Mouse (Mus musculus) ES-E14 (cell line): Measurements from ENCODE around the gene Ceacam1. TPM values are rescaled to one million over a fixed set of nuclear protein-coding genes. Genes with fewer than 3 reads are reported as not detected.
"Not testable (repeated sequence)": the region's sequence is repeated elsewhere in the genome, so short reads cannot be mapped to it uniquely, and the experiment has no call there.

Experiments used
- DNase-seq: peaks from one replicate; pipeline ENCODE4 v3.0.0-alpha.2; 2013; ENCODE audit warnings: low read depth, low spot score
- H3K27ac ChIP-seq: 2 replicates; pipeline ENCODE4 v1.5.1; 2012; ENCODE audit warnings: low read depth, mild to moderate bottlenecking, low read length, moderate library complexity, mixed read lengths; ENCODE audit not compliant: poor library complexity, insufficient read depth, severe bottlenecking
- H3K36me3 ChIP-seq: 2 replicates; pipeline ENCODE4 v1.6.1; 2012; ENCODE audit warnings: mild to moderate bottlenecking, low read length, moderate library complexity, mixed read lengths; ENCODE audit not compliant: control insufficient read depth, poor library complexity, insufficient read depth, severe bottlenecking
- H3K4me1 ChIP-seq, 2 experiments: fragments of 150-350 bp in 1 of 2; sonication (generic) in 1 of 2; 2 replicates each; pipeline ENCODE4 v1.6.1; 2012; ENCODE audit warnings: low read length in 2 of 2, mild to moderate bottlenecking in 1 of 2, mixed read lengths in 1 of 2; ENCODE audit not compliant: control insufficient read depth in 2 of 2, insufficient read depth in 2 of 2, poor library complexity in 1 of 2
- H3K4me3 ChIP-seq, 2 experiments: fragments of 150-350 bp in 1 of 2; sonication (generic) in 1 of 2; 2 replicates each; pipeline ENCODE4 v1.5.1; 2012; ENCODE audit warnings: low read length in 2 of 2, low read depth in 1 of 2, mild to moderate bottlenecking in 1 of 2, mixed read lengths in 1 of 2; ENCODE audit not compliant: insufficient read depth in 1 of 2, poor library complexity in 1 of 2, severe bottlenecking in 1 of 2
- H3K9ac ChIP-seq: 2 replicates; pipeline ENCODE4 v1.6.1; 2012; ENCODE audit warnings: low read depth, mild to moderate bottlenecking, low read length, mixed read lengths; ENCODE audit not compliant: poor library complexity, insufficient read depth, severe bottlenecking
- H3K9me3 ChIP-seq: fragments of 150-350 bp; sonication (generic); 2 replicates; pipeline ENCODE4 v1.6.1; 2012; ENCODE audit warnings: low read depth, mild to moderate bottlenecking, low read length; ENCODE audit not compliant: control insufficient read depth, insufficient read depth
- CHD2 ChIP-seq: IDR thresholded peaks from 2 replicates; pipeline ENCODE4 v1.6.1; 2014; ENCODE audit warnings: mild to moderate bottlenecking, low read depth, low read length, inconsistent platforms
- HCFC1 ChIP-seq: IDR thresholded peaks from 2 replicates; pipeline ENCODE4 v1.6.1; 2012; ENCODE audit warnings: low read length, inconsistent platforms, borderline replicate concordance; ENCODE audit not compliant: insufficient read depth
- MAFK ChIP-seq: IDR thresholded peaks from 2 replicates; pipeline ENCODE4 v1.6.1; 2014; ENCODE audit warnings: mild to moderate bottlenecking, low read depth, low read length, inconsistent platforms; ENCODE audit not compliant: insufficient read depth
- ZC3H11A ChIP-seq: IDR thresholded peaks from 2 replicates; pipeline ENCODE4 v1.6.1; 2012; ENCODE audit warnings: low read depth, mild to moderate bottlenecking, inconsistent platforms, low read length, borderline replicate concordance
- ZNF384 ChIP-seq: IDR thresholded peaks from 2 replicates; pipeline ENCODE4 v1.6.1; 2012; ENCODE audit warnings: low read depth, low read length, inconsistent platforms
- in situ Hi-C, 2 experiments: fragments of 600-800 bp; cut with MboI; formaldehyde crosslinking; loops; one replicate each; pipeline ENCODE4 v1.15.1; 2025; ENCODE audit warnings: low sequenced_read_pairs in 2 of 2, inconsistent platforms in 1 of 2; ENCODE audit not compliant: unreplicated experiment in 2 of 2
- total RNA-seq: library from RNA; depleted of rRNA; stranded (reverse); fragments of 300-350 nt; gene quantifications from 2 replicates; pipeline ENCODE4 v1.2.3, GENCODE M21; 2012; rRNA removed

Ceacam1 gene
- 5.6 and 16.0 TPM in 2 replicates for total RNA-seq

- H3K9ac ChIP-seq, H3K9me3 ChIP-seq, H3K27ac ChIP-seq, H3K4me3 ChIP-seq, H3K36me3 ChIP-seq, H3K4me1 ChIP-seq: not testable (repeated sequence)
- in situ Hi-C loops, result loop anchor here in 1 of 2 experiments (25.0 kb wide), 1 partner anchor 110 kb away; no protein-coding TSS in a partner anchor
- peak; percentile 30 for DNase-seq
Measured at GRCm38 (mm10) chr7:25477091-25477751, at the start of gene Ceacam1. Ceacam1 (minus strand) TSS chr7:25477603.

- H3K27ac ChIP-seq, DNase-seq, H3K36me3 ChIP-seq, H3K4me3 ChIP-seq, H3K9ac ChIP-seq, H3K4me1 ChIP-seq, H3K9me3 ChIP-seq, in situ Hi-C loops: not testable (repeated sequence)
Measured at GRCm38 (mm10) chr7:25516070-25516777, 38.8 kb upstream of the Ceacam1 start.

GRCm38 (mm10) chr7:25515667-25516066 lies 38.3 kb upstream of the Ceacam1 start:
- H3K36me3 ChIP-seq, H3K4me1 ChIP-seq, H3K9ac ChIP-seq, in situ Hi-C loops, H3K4me3 ChIP-seq, H3K27ac ChIP-seq, H3K9me3 ChIP-seq, DNase-seq: not testable (repeated sequence)

GRCm38 (mm10) chr7:25509925-25510324 lies 32.5 kb upstream of the Ceacam1 start:
- Histone ChIP-seq H3K36me3 (no peaks in the 10 kb centered on the region), H3K4me1 (no peaks in the 10 kb centered on the region), H3K27ac (no peak overlapping the region), H3K4me3 (no peak overlapping the region), H3K9me3 (no peaks in the 10 kb centered on the region), H3K9ac (no peak overlapping the region)
- DNase-seq, result no peak
- in situ Hi-C loops, result loop anchor here in 1 of 2 experiments (5.0 kb wide), 1 partner anchor 52 kb away; no protein-coding TSS in a partner anchor
- no peak for TF ChIP-seq MAFK
- TF ChIP-seq CHD2, result no peak
- no peak for TF ChIP-seq ZC3H11A
- no peak for TF ChIP-seq HCFC1
- TF ChIP-seq ZNF384, result no peak

GRCm38 (mm10) chr7:25494649-25495048 lies 17.2 kb upstream of the Ceacam1 start:
- TF ChIP-seq HCFC1, result no peak
- no peak for TF ChIP-seq ZNF384
- TF ChIP-seq MAFK, result no peak
- no peak for TF ChIP-seq ZC3H11A
- no peaks in the 10 kb centered on the region for H3K36me3 ChIP-seq
- no peak for DNase-seq
- no peak overlapping the region for H3K4me3 ChIP-seq
- H3K27ac ChIP-seq, result no peak overlapping the region
- no peaks in the 10 kb centered on the region for H3K4me1 ChIP-seq
- no peaks in the 10 kb centered on the region for H3K9me3 ChIP-seq
- in situ Hi-C loops, result loop anchor here in 1 of 2 experiments (25.0 kb wide), 1 partner anchor 93 kb away; no protein-coding TSS in a partner anchor
- no peak overlapping the region for H3K9ac ChIP-seq

GRCm38 (mm10) chr7:25490698-25491097 lies 13.3 kb upstream of the Ceacam1 start:
- not testable (repeated sequence) for H3K9me3 ChIP-seq, H3K4me1 ChIP-seq, H3K9ac ChIP-seq, H3K36me3 ChIP-seq, H3K4me3 ChIP-seq, H3K27ac ChIP-seq, DNase-seq
- in situ Hi-C loops, result loop anchor here in 1 of 2 experiments (25.0 kb wide), 1 partner anchor 97 kb away; no protein-coding TSS in a partner anchor

- not testable (repeated sequence) for H3K4me1 ChIP-seq, H3K27ac ChIP-seq, H3K9ac ChIP-seq, H3K4me3 ChIP-seq, DNase-seq, H3K36me3 ChIP-seq, H3K9me3 ChIP-seq
- in situ Hi-C loops, result loop anchor here in 1 of 2 experiments (25.0 kb wide), 1 partner anchor 98 kb away; no protein-coding TSS in a partner anchor
Measured at GRCm38 (mm10) chr7:25489382-25489781, 12.0 kb upstream of the Ceacam1 start.
